Mouse (Mus musculus): ENCODE results near the gene Ribc2.

DNA sequence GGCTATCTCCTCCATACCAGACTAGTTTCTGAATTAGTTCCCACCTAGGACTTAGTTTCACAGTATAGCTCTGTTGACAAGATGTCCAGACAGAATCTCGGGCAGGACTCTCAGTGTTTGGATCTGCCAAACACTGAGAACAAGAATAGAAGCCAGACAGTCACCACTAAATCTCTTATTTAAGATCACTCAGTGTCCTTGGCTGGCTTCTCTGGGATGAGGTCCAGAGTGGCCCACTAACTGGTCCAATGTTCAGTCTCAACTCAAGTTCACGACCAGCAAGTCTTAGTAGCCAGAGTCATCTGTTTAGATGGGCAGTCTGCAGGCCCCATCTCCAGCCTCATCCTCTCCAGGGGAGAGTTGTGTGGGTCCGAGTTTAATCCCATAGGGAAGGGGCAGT, 20.7 kb downstream of the Ribc2 start:
- TF ChIP-seq POLR2A (IDR thresholded peaks at IDR 0.05; ENCODE audit: low read depth, low read length) (no peak), USF2 (conservative IDR thresholded peaks at IDR 0.05; ENCODE audit: low read depth, low read length) (no peak), RAD21 (IDR thresholded peaks at IDR 0.05; ENCODE audit: low read depth, low read length) (no peak), CTCF (conservative IDR thresholded peaks at IDR 0.05 in 1 of 2, IDR thresholded peaks at IDR 0.05 in 1 of 2; ENCODE audit: low read depth in 2 of 2, low read length in 2 of 2) (no peak), NELFE (IDR thresholded peaks at IDR 0.05; ENCODE audit: low read depth, low read length) (no peak), EP300 (IDR thresholded peaks at IDR 0.05; ENCODE audit: low read length) (no peak), MAZ (IDR thresholded peaks at IDR 0.05; ENCODE audit: low read depth, low read length) (no peak), ZMIZ1 (IDR thresholded peaks at IDR 0.05; ENCODE audit: low read depth, low read length) (no peak), ZC3H11A (IDR thresholded peaks at IDR 0.05; ENCODE audit: low read depth, low read length) (no peak), RCOR1 (conservative IDR thresholded peaks at IDR 0.05; ENCODE audit: low read depth, low read length) (no peak)
